Comparison of ENCODE assay signal across 7 mouse cellular contexts in the genomic region with DNA sequence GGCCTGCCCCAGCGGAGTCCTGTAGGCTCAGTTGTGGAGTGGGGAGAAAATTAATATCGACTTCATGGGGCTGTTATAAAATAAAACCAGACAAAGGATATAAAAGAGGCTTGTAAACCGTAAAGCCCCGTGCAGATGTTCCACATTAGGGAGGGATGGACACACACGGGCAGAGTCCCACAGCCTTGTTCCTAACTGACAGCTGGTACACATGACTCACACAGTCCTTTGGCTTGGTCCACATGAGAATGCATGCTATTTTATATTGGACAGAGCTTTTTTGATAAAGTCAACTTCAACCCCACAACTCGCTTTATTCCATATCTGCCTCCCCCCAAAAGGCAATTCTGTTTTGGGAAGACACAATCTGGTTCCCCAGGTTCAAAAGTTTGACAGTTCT. TPM values are rescaled to one million over a fixed set of nuclear protein-coding genes. Genes with fewer than 3 reads are reported as not detected.
DNase-seq lines count a peak whose midpoint lies in the region; ATAC-seq and TF ChIP-seq lines count a peak whose summit lies in the region.

No protein-coding gene starts in this region.

- peak; percentile 79 for DNase-seq in lung, postnatal 0 days (ENCODE audit: low spot score)
- no peak for DNase-seq in lung, postnatal 14 days
- no peak for DNase-seq in testis, postnatal 14 days (ENCODE audit: low spot score)
- DNase-seq in adrenal gland, postnatal 14 days = no peak

- no peak; the same call in 1 of the 2 replicates for TF ChIP-seq EP300 in lung, postnatal 0 days (IDR thresholded peaks at IDR 0.05)

- H3K4me1 ChIP-seq in lung, postnatal 0 days (ENCODE audit: insufficient read depth, low read depth, low read length) = peaks cover 35% of the 10 kb centered on the region
- peaks cover 60% of the 10 kb centered on the region for H3K4me1 ChIP-seq in forebrain, embryonic 15.5 days
- peaks cover 83% of the 10 kb centered on the region for H3K4me1 ChIP-seq in limb, embryonic 13.5 days
- H3K4me1 ChIP-seq in stomach, embryonic 15.5 days = peaks cover 51% of the 10 kb centered on the region

- H3K9me3 ChIP-seq in lung, postnatal 0 days (ENCODE audit: low read length) = no peaks in the 10 kb centered on the region
- H3K9me3 ChIP-seq in forebrain, embryonic 15.5 days = no peaks in the 10 kb centered on the region
- H3K9me3 ChIP-seq in limb, embryonic 13.5 days = peaks cover 5% of the 10 kb centered on the region; the same call in 1 of the 2 replicates
- no peaks in the 10 kb centered on the region for H3K9me3 ChIP-seq in stomach, embryonic 15.5 days

- no peak overlapping the region for H3K4me3 ChIP-seq in lung, postnatal 0 days (ENCODE audit: low read depth, low read length)
- no peak overlapping the region for H3K4me3 ChIP-seq in forebrain, embryonic 15.5 days
- H3K4me3 ChIP-seq in limb, embryonic 13.5 days = no peak overlapping the region
- no peak overlapping the region for H3K4me3 ChIP-seq in stomach, embryonic 15.5 days (replicated peaks)

- TF ChIP-seq CTCF in lung, postnatal 0 days (IDR thresholded peaks at IDR 0.05) = no peak

- WGBS in lung, postnatal 0 days = 27% methylated on average over 6 of the region's 6 CpGs
- 45% methylated on average over 6 of the region's 6 CpGs for WGBS in forebrain, embryonic 15.5 days
- WGBS in limb, embryonic 13.5 days = 14% methylated on average over 6 of the region's 6 CpGs
- WGBS in stomach, embryonic 15.5 days = 36% methylated on average over 6 of the region's 6 CpGs

- H3K36me3 ChIP-seq in lung, postnatal 0 days (ENCODE audit: insufficient read depth, low read length) = no peaks in the 10 kb centered on the region
- no peaks in the 10 kb centered on the region for H3K36me3 ChIP-seq in forebrain, embryonic 15.5 days
- H3K36me3 ChIP-seq in limb, embryonic 13.5 days = peaks cover 6% of the 10 kb centered on the region
- H3K36me3 ChIP-seq in stomach, embryonic 15.5 days = no peaks in the 10 kb centered on the region; the same call in 1 of the 2 replicates

- H3K9ac ChIP-seq in lung, postnatal 0 days (replicated peaks; ENCODE audit: low read depth) = no peak overlapping the region
- no peak overlapping the region for H3K9ac ChIP-seq in forebrain, embryonic 15.5 days (replicated peaks)
- H3K9ac ChIP-seq in limb, embryonic 13.5 days = no peak overlapping the region
- H3K9ac ChIP-seq in stomach, embryonic 15.5 days = no peak overlapping the region

- no peak overlapping the region; the same call in none of the 2 replicates for H3K4me2 ChIP-seq in lung, postnatal 0 days (replicated peaks; ENCODE audit: low read depth, low read length)
- H3K4me2 ChIP-seq in forebrain, embryonic 15.5 days (replicated peaks) = no peak overlapping the region
- peak overlapping the region; percentile 37 for H3K4me2 ChIP-seq in limb, embryonic 13.5 days (replicated peaks)
- H3K4me2 ChIP-seq in stomach, embryonic 15.5 days = peak overlapping the region; percentile 14

- peak; percentile 76 for ATAC-seq in lung, postnatal 0 days
- ATAC-seq in forebrain, embryonic 15.5 days (replicated peaks) = no peak
- peak; percentile 81 for ATAC-seq in limb, embryonic 13.5 days (ENCODE audit: low FRiP score, low read depth)
- no peak; the same call in 1 of the 2 replicates for ATAC-seq in stomach, embryonic 15.5 days (ENCODE audit: insufficient read depth, low FRiP score, low read depth)

- H3K27ac ChIP-seq in lung, postnatal 0 days (ENCODE audit: low read length) = peak overlapping the region; percentile 88
- peak overlapping the region; percentile 82 for H3K27ac ChIP-seq in forebrain, embryonic 15.5 days (replicated peaks)
- H3K27ac ChIP-seq in limb, embryonic 13.5 days = peak overlapping the region; percentile 70; the same call in 1 of the 2 replicates
- peak overlapping the region; percentile 78 for H3K27ac ChIP-seq in stomach, embryonic 15.5 days

- no peaks in the 10 kb centered on the region for H3K27me3 ChIP-seq in lung, postnatal 0 days (replicated peaks; ENCODE audit: insufficient read depth, low read length)
- no peaks in the 10 kb centered on the region for H3K27me3 ChIP-seq in forebrain, embryonic 15.5 days
- peaks cover 3% of the 10 kb centered on the region; the same call in 1 of the 2 replicates for H3K27me3 ChIP-seq in limb, embryonic 13.5 days
- H3K27me3 ChIP-seq in stomach, embryonic 15.5 days (replicated peaks) = no peaks in the 10 kb centered on the region

RNA-seq across cellular contexts. Expression of a gene that starts 59.6 kb away (rescaled TPM):
- polyA plus RNA-seq in lung, postnatal 0 days (2015; fragmentation: Nextera tagmentation; extraction: Ambion mirVana) = 7.1 and 8.8 TPM in 2 replicates
- 13.1 and 13.3 TPM in 2 replicates for polyA plus RNA-seq in forebrain, embryonic 15.5 days (2015; fragmentation: Nextera tagmentation; extraction: Ambion mirVana)
- 3.9 TPM in 2 replicates for polyA plus RNA-seq in limb, embryonic 13.5 days (2015; fragmentation: Nextera tagmentation; extraction: Ambion mirVana)
- polyA plus RNA-seq in stomach, embryonic 15.5 days (2015; fragmentation: Nextera tagmentation; extraction: Ambion mirVana) = 5.4 and 5.8 TPM in 2 replicates
- 71.2 and 76.8 TPM in 2 replicates for total RNA-seq in adrenal gland, postnatal 14 days (2021)

Comparison
In these comparisons a context has a peak if more than half of its experiments do, and no peak if none do; other contexts are left out.
1. ATAC-seq: peak in lung, postnatal 0 days (single experiment) and limb, embryonic 13.5 days (single experiment); none in forebrain, embryonic 15.5 days (single experiment) and stomach, embryonic 15.5 days (single experiment).
2. H3K4me2 ChIP-seq: peak in limb, embryonic 13.5 days (single experiment) and stomach, embryonic 15.5 days (single experiment); none in lung, postnatal 0 days (single experiment) and forebrain, embryonic 15.5 days (single experiment).
3. Peak in every context shown above with its lines, with median percentiles within 50 percentile points of each other: H3K27ac ChIP-seq.